Mouse (Mus musculus) c-Kit-positive CD71-positive TER-119-negative erythroid progenitor cells, embryonic 14.5 days (primary cell): ENCODE measurements around the gene Caskin1.

Source experiments
- DNase-seq: peaks from one replicate; pipeline ENCODE4 v3.0.0-alpha.2; 2013; ENCODE audit warnings: low read depth

Caskin1 gene

DNA sequence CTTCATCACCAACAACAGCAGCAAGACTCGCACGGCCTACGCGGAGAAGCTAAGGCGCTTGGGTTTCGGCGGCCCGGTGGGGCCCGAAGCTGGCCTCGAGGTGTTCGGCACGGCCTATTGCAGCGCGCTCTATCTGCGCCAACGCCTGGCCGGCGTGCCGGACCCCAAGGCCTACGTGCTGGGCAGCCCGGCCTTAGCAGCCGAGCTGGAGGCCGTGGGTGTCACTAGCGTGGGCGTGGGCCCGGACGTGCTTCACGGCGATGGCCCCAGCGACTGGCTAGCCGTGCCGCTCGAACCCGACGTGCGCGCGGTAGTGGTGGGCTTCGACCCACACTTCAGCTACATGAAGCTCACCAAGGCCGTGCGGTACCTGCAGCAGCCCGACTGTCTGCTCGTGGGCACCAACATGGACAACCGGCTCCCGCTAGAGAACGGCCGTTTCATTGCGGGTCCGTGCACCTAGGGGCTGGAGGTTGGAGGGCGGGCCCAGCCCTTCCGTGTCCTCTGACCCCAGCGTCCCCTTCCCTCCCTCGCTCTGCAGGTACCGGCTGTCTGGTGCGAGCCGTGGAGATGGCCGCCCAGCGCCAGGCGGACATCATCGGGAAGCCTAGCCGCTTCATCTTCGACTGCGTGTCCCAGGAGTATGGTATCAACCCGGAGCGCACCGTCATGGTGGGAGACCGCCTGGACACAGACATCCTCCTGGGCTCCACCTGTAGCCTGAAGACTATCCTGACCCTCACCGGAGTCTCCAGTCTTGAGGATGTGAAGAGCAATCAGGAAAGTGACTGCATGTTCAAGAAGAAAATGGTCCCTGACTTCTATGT, 17.5 kb upstream of the Caskin1 start:
- DNase-seq: no peak

DNA sequence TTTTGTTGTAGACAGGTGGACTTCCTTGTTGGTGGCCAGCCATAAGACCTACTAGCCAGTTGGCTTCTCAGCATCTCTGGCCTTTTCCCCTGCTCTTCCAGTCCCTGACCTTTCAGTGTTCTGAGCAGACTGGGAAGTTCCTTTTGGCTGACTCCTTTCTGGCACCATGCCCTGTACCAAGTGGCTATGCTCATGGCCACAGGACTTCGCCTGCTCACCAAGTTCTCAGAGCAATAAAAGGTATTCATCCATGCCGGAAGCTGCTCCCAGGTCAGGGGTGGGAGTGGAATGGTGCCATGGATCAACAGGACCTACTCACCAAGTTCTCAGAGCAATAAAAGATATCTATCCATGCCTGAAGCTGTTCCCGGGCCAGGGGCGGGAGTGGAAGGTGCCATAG, 15.9 kb upstream of the Caskin1 start:
- no peak for DNase-seq

GRCm38 (mm10) chr17:24473612-24474275, 14.7 kb upstream of the Caskin1 start, which contains the start of gene Bricd5:
Bricd5 (plus strand) TSS chr17:24473884.
- no peak for DNase-seq

- DNase-seq: no peak
Observed at GRCm38 (mm10) chr17:24474557-24474956, 13.8 kb upstream of the Caskin1 start.

DNA sequence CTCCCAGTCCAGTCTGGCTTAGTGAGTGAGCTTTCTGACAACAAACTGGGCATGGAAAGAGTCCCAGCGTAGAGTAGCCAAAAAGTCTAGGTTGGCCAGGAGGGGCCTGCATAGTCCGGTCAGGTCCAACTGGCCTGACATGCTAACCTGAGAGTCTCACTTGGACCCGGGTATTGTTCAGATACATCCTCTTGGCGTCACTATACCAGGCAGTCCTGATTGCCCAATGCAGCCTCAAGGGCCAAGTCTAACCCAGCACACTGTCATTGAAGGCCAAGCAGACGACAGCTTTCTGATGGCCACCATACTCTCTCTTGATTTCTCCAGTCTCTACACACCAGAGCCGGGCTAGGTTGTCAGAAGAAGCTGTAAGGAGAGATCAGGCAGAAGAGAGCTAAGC, 12.8 kb upstream of the Caskin1 start:
- DNase-seq: no peak

GRCm38 (mm10) chr17:24476022-24476776, 12.2 kb upstream of the Caskin1 start:
- no peak for DNase-seq

DNA sequence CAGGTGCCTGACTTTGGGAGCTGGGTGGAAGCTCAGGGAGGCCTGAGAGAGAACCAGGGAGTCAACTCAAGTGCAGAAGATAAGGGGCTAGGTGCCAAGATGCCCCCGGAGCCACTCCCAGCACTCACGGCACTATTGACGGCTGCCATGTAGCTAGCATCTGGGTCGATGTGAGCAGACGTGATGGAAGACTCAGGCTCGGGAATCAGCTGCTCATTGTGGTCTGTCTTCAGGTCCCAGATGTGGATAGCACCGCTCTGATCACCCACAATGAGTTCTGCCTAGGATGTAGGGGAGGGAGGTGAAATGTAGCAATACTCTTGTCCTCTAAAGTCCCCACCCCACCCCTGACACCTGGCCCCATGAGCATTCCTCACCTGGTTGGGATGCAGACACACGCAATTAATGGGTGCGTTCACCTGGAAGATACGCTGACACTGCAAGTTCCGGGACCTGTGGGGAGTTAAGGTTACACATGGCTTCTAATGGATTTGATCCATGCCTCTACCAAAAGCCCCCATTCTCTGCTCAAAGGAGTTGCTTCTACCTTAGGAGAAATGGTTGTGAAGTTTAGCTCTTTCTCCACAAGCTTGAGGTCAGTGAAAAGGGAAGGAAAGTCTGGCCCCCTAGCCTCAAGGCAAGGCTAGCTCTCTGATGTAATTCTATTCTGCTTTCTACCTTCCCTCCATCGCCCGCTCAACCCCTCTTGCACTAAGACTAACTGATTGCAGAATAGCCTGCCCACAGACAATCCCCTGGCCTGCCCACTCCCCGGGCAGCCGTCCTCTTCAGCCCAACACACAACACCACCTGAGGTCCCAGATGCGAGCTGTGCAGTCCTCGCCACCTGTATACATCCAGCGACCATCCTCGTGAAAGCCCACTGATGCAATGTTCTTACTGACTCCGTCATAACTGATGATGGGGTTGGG, 11.1 kb upstream of the Caskin1 start:
- no peak for DNase-seq

DNA sequence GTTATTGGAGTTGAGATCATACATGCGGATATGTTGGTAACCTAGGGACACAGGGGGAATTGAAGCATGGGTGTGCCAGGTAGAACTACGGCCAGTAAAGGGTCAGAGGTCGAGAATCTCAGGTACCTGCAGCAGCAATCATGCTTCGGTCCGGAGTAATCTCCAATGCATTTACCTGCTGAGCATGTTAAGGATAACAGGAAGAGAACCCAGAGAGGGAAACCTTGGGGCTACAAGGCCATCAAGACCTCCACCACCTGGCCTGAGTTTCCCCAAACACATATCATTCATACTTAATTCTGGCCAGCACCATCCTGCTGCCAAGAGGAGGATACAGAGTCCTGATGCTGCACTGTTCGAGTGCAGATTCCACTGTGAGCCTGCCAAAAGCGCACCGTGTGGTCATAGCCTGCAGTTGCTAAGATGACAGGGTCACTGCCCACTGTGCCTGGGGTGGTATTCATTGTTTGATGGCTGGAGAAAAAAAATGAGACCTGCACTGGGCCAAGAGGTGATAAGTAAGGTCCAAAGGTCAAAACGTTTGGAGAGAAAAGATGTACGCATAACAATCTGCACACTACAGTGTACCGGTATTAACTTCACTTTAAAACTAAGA, 10.3 kb upstream of the Caskin1 start:
- no peak for DNase-seq

- peak; percentile 94 for DNase-seq
Observed at GRCm38 (mm10) chr17:24478663-24479380, 9.6 kb upstream of the Caskin1 start, which contains the start of gene Mlst8. Mlst8 (minus strand) TSS chr17:24479078.

DNA sequence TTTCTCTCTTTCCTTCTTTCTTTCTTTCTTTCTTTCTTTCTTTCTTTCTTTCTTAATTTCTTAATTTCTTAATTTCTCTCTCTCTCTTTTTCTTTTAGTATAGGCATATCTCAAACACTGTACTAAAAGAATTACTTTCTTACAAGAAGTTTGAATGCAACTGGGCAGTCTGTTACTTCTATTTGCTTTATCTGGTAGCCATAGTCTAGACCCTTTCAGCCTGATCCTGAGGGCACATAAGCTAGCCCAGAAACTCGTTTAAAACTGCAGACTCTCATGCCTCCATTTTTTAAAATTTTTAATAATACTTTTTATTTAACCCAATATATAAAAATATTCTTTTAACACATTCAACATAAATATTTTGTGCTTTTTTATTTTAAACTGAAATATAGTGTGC, 9.0 kb upstream of the Caskin1 start:
- no peak for DNase-seq

GRCm38 (mm10) chr17:24480201-24480826, 8.1 kb upstream of the Caskin1 start:
- no peak for DNase-seq

- DNase-seq: no peak
Observed at GRCm38 (mm10) chr17:24481027-24481815, 7.2 kb upstream of the Caskin1 start.

GRCm38 (mm10) chr17:24483495-24483894, 4.9 kb upstream of the Caskin1 start:
- DNase-seq: no peak

DNA sequence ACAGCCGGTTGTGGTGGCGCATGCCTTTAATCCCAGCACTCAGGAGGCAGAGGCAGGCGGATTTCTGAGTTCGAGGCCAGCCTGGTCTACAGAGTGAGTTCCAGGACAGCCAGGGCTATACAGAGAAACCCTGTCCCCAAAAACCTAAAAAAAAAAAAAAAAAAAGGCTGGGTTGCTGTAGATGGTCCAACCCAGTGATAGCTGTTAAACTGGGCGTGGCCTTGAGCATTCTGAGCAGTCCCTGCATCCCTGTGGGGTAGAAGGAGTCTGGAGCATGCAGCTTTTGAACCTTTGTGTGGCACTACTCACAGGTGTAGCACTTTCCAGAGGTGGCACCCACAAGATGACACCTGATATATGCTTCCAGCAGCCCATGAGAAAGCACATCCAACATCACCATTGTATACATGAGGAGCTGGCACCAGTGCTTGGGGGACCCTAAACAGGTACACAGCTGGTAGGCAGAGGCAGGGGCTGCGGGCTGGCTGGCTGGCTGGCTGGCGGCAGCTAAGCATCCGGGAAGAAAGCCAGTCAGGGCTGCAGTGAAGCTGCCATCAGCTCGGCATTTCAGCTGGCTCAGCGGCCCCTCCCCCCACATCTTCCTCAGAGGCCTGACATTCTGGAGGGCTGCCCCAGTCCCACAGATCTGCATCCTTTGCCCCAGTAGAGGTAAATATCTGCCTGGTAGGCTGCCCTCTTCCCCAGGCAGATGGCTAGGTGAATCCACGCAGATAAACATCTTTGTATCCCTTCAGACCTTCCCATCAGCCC, 3.1 kb upstream of the Caskin1 start:
- no peak for DNase-seq

- no peak for DNase-seq
Observed at GRCm38 (mm10) chr17:24488662-24489264, 362 bp downstream of the Caskin1 start.

GRCm38 (mm10) chr17:24489265-24490030, 1.0 kb downstream of the Caskin1 start:
- no peak for DNase-seq

- no peak for DNase-seq
Observed at GRCm38 (mm10) chr17:24490399-24490798, 2.0 kb downstream of the Caskin1 start.
